Mouse (Mus musculus) limb, embryonic 14.5 days (tissue): ENCODE measurements at regions not wholly inside any gene's neighbourhood (a gene's known extent, or its start where the extent isn't known, plus 50 kb on each side); places are given as distances from the start of the nearest gene placed in this dataset.

Source experiments
- ATAC-seq: fragments of 200-750 bp; cut with Nextera tagmentation; 2 replicates; pipeline ENCODE4 v1.8.0; 2017; ENCODE audit warnings: low read depth, moderate number of reproducible peaks, moderate TSS enrichment; ENCODE audit not compliant: low FRiP score
- DNase-seq: peaks from one replicate; pipeline ENCODE4 v3.0.0-alpha.2; 2015; ENCODE audit warnings: low spot score
- H3K27ac ChIP-seq: fragments of 300-500 bp; sonication (generic); replicated peaks from 2 replicates; pipeline ENCODE4 v1.5.1; 2014; ENCODE audit warnings: low read depth, mild to moderate bottlenecking, low read length, moderate library complexity, mixed read lengths
- H3K27me3 ChIP-seq: fragments of 300-500 bp; sonication (generic); 2 replicates; pipeline ENCODE4 v1.6.1; 2014; ENCODE audit warnings: low read length, mixed read lengths; ENCODE audit not compliant: control insufficient read depth, insufficient read depth
- H3K36me3 ChIP-seq: fragments of 300-500 bp; sonication (generic); 2 replicates; pipeline ENCODE4 v1.6.1; 2014; ENCODE audit warnings: mild to moderate bottlenecking, low read length, moderate library complexity, mixed read lengths; ENCODE audit not compliant: control insufficient read depth, insufficient read depth
- H3K4me1 ChIP-seq: fragments of 300-500 bp; sonication (generic); 2 replicates; pipeline ENCODE4 v1.6.1; 2014; ENCODE audit warnings: antibody characterized with exemption, low read length, mixed read lengths; ENCODE audit not compliant: control insufficient read depth, insufficient read depth
- H3K4me2 ChIP-seq: fragments of 300-500 bp; sonication (generic); replicated peaks from 2 replicates; pipeline ENCODE4 v1.6.1; 2014; ENCODE audit warnings: low read depth, mild to moderate bottlenecking, low read length, moderate library complexity; ENCODE audit not compliant: severe bottlenecking
- H3K4me3 ChIP-seq: fragments of 300-500 bp; sonication (generic); replicated peaks from 2 replicates; pipeline ENCODE4 v1.5.1; 2014; ENCODE audit warnings: low read length
- H3K9ac ChIP-seq: fragments of 300-500 bp; sonication (generic); 2 replicates; pipeline ENCODE4 v1.6.1; 2014; ENCODE audit warnings: mild to moderate bottlenecking, low read depth, low read length, moderate library complexity; ENCODE audit not compliant: severe bottlenecking
- H3K9me3 ChIP-seq: fragments of 300-500 bp; sonication (generic); 2 replicates; pipeline ENCODE4 v1.6.1; 2016; ENCODE audit warnings: low read length; ENCODE audit not compliant: control insufficient read depth
- POLR2A ChIP-seq: fragments of 200-500 bp; IDR thresholded peaks from 2 replicates; pipeline ENCODE4 v1.8.0; 2012; ENCODE audit warnings: inconsistent platforms, mild to moderate bottlenecking, moderate library complexity, borderline replicate concordance; ENCODE audit not compliant: insufficient read depth, insufficient read length; ENCODE audit errors: extremely low read depth
- WGBS: fragments of 180-500 bp; shearing (Covaris S2); extraction: QIAGEN DNeasy Blood & Tissue Kit; methylation state at CpG from one replicate; pipeline ENCODE4 v1.1.7; 2014; 5-methylcytosine and 5-hydroxymethylcytosine counted together

DNA sequence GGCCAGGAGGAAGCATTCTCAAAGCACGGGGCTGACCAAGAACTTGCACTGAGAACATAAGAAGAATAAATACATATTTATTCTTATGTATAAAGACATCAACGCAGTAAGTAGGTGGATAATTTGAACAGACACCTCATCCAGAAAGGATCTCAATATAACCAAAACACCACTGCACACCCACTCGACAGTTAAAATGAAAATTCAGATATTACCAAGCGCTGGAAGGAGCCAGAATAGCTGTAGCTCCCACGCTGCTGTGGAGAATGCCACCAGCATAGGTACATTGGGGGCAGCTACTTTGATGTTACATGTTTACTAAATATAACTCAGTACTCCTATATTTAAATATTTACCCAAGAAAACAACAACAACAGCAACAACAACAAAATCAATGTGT lies 280.4 kb upstream of the Eif4g2 start:
- Histone ChIP-seq H3K9ac (no peak overlapping the region), H3K36me3 (no peaks in the 10 kb centered on the region), H3K9me3 (no peaks in the 10 kb centered on the region), H3K27ac (no peak overlapping the region), H3K4me2 (no peak overlapping the region), H3K4me1 (no peaks in the 10 kb centered on the region; the same call in 1 of the 2 replicates), H3K4me3 (no peak overlapping the region), H3K27me3 (no peaks in the 10 kb centered on the region)
- DNase-seq (no peak), ATAC-seq (no peak)
- WGBS, result 90% methylated on average over 5 of the region's 5 CpGs
- TF ChIP-seq POLR2A, result no peak

DNA sequence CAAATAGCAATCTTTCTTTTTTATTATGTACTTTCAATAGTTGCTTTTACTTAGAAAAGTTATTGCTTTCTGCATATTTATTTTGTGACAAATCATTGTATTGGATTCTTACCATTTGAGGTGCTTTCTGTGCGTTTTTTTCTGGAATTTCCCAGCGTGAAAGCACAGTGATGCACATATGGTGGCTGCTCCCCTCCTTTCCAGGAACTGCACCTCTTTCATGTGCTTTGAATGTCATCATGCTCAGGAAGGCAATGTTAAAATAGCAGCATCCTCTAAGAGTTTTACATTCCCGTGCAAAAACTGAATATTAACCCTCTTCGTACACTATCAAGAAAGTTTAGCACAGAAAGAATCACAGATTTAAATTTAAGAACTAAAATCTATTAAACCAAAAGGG lies 279.8 kb upstream of the Eif4g2 start:
- H3K4me1 ChIP-seq, result no peaks in the 10 kb centered on the region
- H3K27me3 ChIP-seq, result no peaks in the 10 kb centered on the region
- ATAC-seq (no peak), DNase-seq (no peak)
- H3K4me3 ChIP-seq, result no peak overlapping the region
- no peaks in the 10 kb centered on the region for H3K36me3 ChIP-seq
- H3K9ac ChIP-seq, result no peak overlapping the region
- no peak overlapping the region for H3K27ac ChIP-seq
- TF ChIP-seq POLR2A, result no peak
- H3K4me2 ChIP-seq, result no peak overlapping the region
- 74% methylated on average over 4 of the region's 4 CpGs for WGBS
- no peaks in the 10 kb centered on the region for H3K9me3 ChIP-seq

DNA sequence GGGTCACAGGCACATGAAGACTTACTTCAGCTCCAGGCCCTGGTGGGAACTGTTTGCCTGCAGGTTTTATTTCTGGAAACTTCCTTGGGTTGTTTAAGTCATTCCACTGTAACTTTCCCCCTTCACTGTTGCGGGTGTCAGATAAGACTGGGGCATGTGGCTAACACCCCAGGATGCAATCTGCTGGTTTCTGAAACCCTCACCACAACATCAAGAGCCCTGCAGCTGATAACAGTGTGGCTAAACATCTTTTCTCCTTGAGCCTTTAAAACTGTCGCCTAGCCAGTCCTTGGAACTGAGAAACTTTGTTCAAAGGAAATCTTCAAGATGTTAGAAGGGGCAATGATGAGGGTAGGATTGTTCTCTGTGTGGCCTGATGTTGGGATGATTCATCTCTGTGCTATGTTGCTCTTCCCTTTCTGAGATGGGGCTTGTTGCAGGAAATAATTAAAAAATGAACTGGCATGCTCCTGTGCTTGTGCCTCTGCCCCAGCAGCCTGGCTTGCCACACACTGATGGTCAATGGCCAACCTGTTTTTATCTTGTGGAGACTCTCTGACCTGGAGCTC lies 272.3 kb upstream of the Eif4g2 start:
- WGBS, result 67% methylated on average over 2 of the region's 2 CpGs
- H3K9me3 ChIP-seq, result no peaks in the 10 kb centered on the region
- TF ChIP-seq POLR2A, result no peak

DNA sequence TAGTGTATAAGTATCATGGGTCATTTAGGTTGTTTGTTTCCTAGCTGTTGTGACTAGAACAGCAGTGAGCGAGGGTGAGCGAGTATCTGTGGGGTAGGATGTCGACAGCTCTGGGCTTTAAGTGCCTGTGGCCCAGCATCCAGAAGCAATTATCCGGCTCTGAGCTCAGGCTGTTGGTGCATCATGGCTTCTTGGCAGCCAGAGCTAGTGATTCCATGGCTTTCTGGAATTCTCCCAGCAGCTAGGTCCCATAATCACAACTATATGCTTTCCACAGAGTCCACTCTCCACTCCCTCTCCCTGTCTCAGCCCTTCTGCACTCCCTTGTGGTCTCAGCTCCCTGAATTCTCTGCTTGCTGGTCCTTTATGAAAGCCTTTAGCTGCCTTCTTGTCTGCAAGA lies 271.2 kb upstream of the Eif4g2 start:
- TF ChIP-seq POLR2A, result no peak
- H3K9ac ChIP-seq, result no peak overlapping the region
- ATAC-seq (no peak), DNase-seq (no peak)
- no peak overlapping the region for H3K27ac ChIP-seq
- no peaks in the 10 kb centered on the region for H3K27me3 ChIP-seq
- H3K36me3 ChIP-seq, result no peaks in the 10 kb centered on the region
- 60% methylated on average over 4 of the region's 4 CpGs for WGBS
- H3K4me1 ChIP-seq, result no peaks in the 10 kb centered on the region
- no peak overlapping the region for H3K4me2 ChIP-seq
- no peaks in the 10 kb centered on the region for H3K9me3 ChIP-seq
- H3K4me3 ChIP-seq, result no peak overlapping the region

More for the DNA sequence above, 272.3 kb upstream of the Eif4g2 start:
- Histone ChIP-seq H3K4me2 (no peak overlapping the region), H3K36me3 (no peaks in the 10 kb centered on the region), H3K9ac (no peak overlapping the region), H3K4me1 (no peaks in the 10 kb centered on the region), H3K27me3 (no peaks in the 10 kb centered on the region), H3K4me3 (no peak overlapping the region), H3K27ac (no peak overlapping the region)
- DNase-seq, result no peak
- ATAC-seq, result no peak

DNA sequence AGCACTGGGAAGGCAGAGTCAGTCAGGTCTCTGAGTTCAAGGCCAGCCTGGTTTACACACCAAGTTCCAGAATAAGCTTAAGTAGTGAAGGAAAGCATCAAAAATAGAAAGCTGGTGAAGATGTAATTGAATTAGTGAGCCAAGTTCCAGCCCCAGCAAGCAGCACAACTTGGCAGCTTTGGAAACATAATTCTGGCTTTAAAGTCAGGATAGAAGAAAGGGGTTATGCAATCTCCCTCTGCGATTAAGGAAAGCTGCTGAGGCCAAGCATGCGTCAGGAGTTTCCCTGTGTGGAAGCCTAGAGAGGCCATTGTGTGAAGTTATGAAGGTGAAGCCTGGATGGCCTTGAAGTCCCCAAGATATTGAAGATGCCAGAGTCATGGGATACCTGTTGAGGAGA lies 269.3 kb upstream of the Eif4g2 start:
- DNase-seq (no peak), ATAC-seq (no peak)
- no peaks in the 10 kb centered on the region for H3K9me3 ChIP-seq
- WGBS, result 89% methylated on average over 2 of the region's 2 CpGs
- TF ChIP-seq POLR2A, result no peak
- H3K9ac ChIP-seq, result no peak overlapping the region
- no peak overlapping the region for H3K4me3 ChIP-seq
- no peaks in the 10 kb centered on the region for H3K36me3 ChIP-seq
- H3K27ac ChIP-seq, result no peak overlapping the region
- no peaks in the 10 kb centered on the region for H3K27me3 ChIP-seq
- no peaks in the 10 kb centered on the region for H3K4me1 ChIP-seq
- H3K4me2 ChIP-seq, result no peak overlapping the region

DNA sequence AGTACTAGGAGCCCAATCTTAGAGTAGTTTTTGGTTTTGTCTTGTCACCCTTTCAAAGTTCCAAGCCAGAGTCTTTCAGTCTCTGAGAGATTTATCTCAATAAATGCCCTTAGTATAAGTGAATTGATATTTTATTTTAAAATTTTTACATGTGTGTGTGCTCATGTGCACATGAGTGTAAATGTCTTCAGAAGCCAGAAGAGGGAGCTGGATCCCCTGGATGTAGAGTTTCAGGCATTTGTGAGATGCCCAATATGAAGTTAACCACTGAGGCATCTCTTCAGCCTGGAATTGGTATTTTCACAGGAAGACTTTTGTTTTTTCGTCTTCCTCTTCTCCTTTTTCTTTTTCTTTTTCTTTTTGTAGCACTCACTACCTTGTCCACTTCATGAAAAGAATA lies 262.3 kb upstream of the Eif4g2 start:
- Histone ChIP-seq H3K9me3 (no peaks in the 10 kb centered on the region), H3K9ac (no peak overlapping the region), H3K36me3 (no peaks in the 10 kb centered on the region), H3K4me3 (no peak overlapping the region), H3K27me3 (no peaks in the 10 kb centered on the region), H3K4me1 (no peaks in the 10 kb centered on the region), H3K4me2 (no peak overlapping the region), H3K27ac (no peak overlapping the region)
- 71% methylated on average over 1 of the region's 1 CpGs for WGBS
- DNase-seq (no peak), ATAC-seq (no peak)
- TF ChIP-seq POLR2A, result no peak
